Mouse (Mus musculus): ENCODE data around the gene Nat10. TPM values are rescaled to one million over a fixed set of nuclear protein-coding genes. Genes with fewer than 3 reads are reported as not detected.

The Nat10 gene
- polyA plus RNA-seq, 1 experiment from 2014 or later: 12.0 TPM

DNA sequence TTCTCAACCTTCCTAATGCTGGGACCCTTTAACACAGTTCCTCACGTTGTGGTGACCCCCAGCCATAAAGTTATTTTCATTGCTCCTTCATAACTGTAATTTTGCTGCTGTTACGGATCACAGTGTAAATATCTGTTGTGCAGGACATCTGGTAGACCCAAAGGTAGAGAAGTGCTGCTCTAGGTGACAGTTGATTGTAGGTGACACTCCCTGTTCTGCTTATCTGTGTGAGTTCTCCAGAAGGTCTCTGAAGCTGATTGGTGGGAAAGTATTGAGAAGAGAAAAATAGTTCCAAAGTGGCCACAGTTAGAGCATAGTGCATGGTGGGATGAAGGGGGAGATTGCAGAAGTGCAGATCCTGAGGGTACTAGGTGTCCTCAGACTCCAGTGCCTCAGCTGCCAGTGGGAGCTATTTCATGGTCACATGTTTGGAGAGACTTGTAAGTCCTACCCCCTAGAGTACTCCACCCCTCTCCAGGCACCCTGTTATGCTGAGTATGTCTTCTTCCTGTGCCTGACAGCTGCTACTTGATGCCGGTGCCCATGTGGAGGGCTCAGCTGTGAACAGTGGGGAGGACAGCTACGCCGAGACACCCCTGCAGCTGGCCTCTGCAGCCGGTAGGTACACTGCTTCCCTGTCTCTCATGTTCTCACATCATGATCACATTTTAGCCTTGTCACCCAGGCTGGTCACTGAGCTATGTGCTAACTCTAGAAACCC is 53.9 kb downstream of the Nat10 start:
- Histone ChIP-seq H3K4me1 (ENCODE audit: control insufficient read depth, low read depth, low read length) (peaks cover 16% of the 10 kb centered on the region), H3K9me3 (replicated peaks; ENCODE audit: control insufficient read depth, low read length) (no peaks in the 10 kb centered on the region), H3K27me3 (ENCODE audit: control insufficient read depth, insufficient read depth, low read depth, low read length) (no peaks in the 10 kb centered on the region), H3K4me2 (ENCODE audit: low read depth, low read length) (no peak overlapping the region), H3K27ac (ENCODE audit: low read length) (no peak overlapping the region), H3K4me3 (ENCODE audit: low read depth, low read length) (no peak overlapping the region), H3K36me3 (ENCODE audit: control insufficient read depth, insufficient read depth) (no peaks in the 10 kb centered on the region), H3K9ac (ENCODE audit: low read depth, low read length) (no peak overlapping the region)
- 45% methylated on average over 6 of the region's 6 CpGs for WGBS (ENCODE audit: insufficient replicate concordance)
- 0 out of 2 replicates have a peak, but pooled peaks have one; percentile 47 for ATAC-seq (ENCODE audit: low read depth)

DNA sequence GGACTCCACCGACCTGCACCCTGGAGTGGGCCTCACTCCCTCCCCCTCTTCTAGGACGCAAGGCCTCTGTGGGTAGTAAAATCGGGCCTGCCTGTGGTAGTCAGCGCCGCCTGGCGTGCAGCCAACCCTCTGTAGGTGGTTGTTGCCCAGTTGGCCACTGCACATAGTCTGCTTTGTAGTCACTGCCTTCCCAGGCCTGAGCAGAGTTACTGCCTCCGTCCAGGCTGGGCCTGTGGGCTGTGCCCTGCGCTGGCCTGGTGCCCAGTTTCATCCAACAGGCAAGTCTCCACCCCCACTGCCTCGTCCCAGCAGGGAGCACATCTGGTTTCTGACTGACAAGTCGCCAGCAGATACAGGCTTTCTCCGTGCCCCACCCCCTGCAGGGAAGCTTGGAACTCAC is 54.8 kb downstream of the Nat10 start:
- 41% methylated on average over 11 of the region's 11 CpGs for WGBS (ENCODE audit: insufficient replicate concordance)
- peak; percentile 78 for ATAC-seq (ENCODE audit: low read depth)
- Histone ChIP-seq H3K9ac (ENCODE audit: low read depth, low read length) (no peak overlapping the region), H3K9me3 (replicated peaks; ENCODE audit: control insufficient read depth, low read length) (no peaks in the 10 kb centered on the region), H3K27ac (ENCODE audit: low read length) (no peak overlapping the region), H3K4me2 (ENCODE audit: low read depth, low read length) (no peak overlapping the region), H3K36me3 (ENCODE audit: control insufficient read depth, insufficient read depth) (no peaks in the 10 kb centered on the region), H3K4me1 (ENCODE audit: control insufficient read depth, low read depth, low read length) (peaks cover 16% of the 10 kb centered on the region), H3K4me3 (ENCODE audit: low read depth, low read length) (no peak overlapping the region), H3K27me3 (ENCODE audit: control insufficient read depth, insufficient read depth, low read depth, low read length) (no peaks in the 10 kb centered on the region)

DNA sequence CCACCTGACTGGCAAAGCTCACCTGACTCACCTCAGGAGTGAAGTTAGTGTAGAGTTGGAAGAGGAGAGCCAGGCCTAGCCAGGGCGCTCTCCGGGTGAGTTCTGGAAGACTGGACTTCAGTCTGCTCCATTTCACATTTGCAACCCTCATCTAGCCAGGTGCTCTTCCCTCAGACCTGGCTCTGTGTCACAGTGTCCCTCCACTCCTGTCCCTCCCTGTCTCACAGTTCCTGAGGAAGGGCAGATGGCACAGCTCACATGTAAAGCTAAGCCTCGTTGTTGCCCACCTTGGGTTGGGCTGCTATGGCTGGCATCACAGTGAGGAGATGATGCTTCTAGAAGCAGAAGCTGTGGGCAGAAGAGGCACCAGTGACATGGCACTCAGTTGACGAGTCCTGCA is 55.2 kb downstream of the Nat10 start:
- 69% methylated on average over 4 of the region's 4 CpGs for WGBS (ENCODE audit: insufficient replicate concordance)

DNA sequence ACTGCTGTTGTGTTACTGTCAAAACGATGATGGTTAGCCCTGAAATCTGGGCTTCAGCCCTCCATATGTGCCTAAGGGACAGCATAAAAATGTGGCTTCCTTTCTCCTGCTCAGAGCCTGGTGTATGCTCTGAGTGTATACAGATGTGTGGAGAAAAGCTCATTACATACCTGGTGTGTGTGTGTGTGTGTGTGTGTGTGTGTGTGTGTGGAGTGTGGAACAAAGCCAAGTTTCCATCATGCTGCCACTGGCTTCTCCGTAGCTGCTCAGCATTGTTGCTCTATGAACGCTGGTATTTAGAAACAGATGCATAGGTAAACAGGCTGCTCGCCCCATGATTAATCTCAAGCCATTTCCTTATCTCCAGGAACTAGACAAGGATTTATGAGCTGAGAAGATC is 57.2 kb downstream of the Nat10 start:
- no peaks in the 10 kb centered on the region for H3K9me3 ChIP-seq (replicated peaks; ENCODE audit: control insufficient read depth, low read length)
- peaks cover 16% of the 10 kb centered on the region for H3K4me1 ChIP-seq (ENCODE audit: control insufficient read depth, low read depth, low read length)
- H3K36me3 ChIP-seq (ENCODE audit: control insufficient read depth, insufficient read depth): no peaks in the 10 kb centered on the region
- no peak overlapping the region for H3K27ac ChIP-seq (ENCODE audit: low read length)
- no peaks in the 10 kb centered on the region for H3K27me3 ChIP-seq (ENCODE audit: control insufficient read depth, insufficient read depth, low read depth, low read length)
- H3K4me3 ChIP-seq (ENCODE audit: low read depth, low read length): no peak overlapping the region
- no peak overlapping the region for H3K4me2 ChIP-seq (ENCODE audit: low read depth, low read length)
- WGBS (ENCODE audit: insufficient replicate concordance): 35% methylated on average over 4 of the region's 4 CpGs
- ATAC-seq (ENCODE audit: low read depth): no peak
- no peak overlapping the region for H3K9ac ChIP-seq (ENCODE audit: low read depth, low read length)

More for the DNA sequence above, 55.2 kb downstream of the Nat10 start:
- no peak overlapping the region for H3K4me2 ChIP-seq (ENCODE audit: low read depth, low read length)
- H3K36me3 ChIP-seq (ENCODE audit: control insufficient read depth, insufficient read depth): no peaks in the 10 kb centered on the region
- no peak overlapping the region for H3K4me3 ChIP-seq (ENCODE audit: low read depth, low read length)
- no peak overlapping the region for H3K9ac ChIP-seq (ENCODE audit: low read depth, low read length)
- no peak overlapping the region for H3K27ac ChIP-seq (ENCODE audit: low read length)
- no peaks in the 10 kb centered on the region for H3K27me3 ChIP-seq (ENCODE audit: control insufficient read depth, insufficient read depth, low read depth, low read length)
- no peak for ATAC-seq (ENCODE audit: low read depth)
- peaks cover 16% of the 10 kb centered on the region for H3K4me1 ChIP-seq (ENCODE audit: control insufficient read depth, low read depth, low read length)
- no peaks in the 10 kb centered on the region for H3K9me3 ChIP-seq (replicated peaks; ENCODE audit: control insufficient read depth, low read length)

DNA sequence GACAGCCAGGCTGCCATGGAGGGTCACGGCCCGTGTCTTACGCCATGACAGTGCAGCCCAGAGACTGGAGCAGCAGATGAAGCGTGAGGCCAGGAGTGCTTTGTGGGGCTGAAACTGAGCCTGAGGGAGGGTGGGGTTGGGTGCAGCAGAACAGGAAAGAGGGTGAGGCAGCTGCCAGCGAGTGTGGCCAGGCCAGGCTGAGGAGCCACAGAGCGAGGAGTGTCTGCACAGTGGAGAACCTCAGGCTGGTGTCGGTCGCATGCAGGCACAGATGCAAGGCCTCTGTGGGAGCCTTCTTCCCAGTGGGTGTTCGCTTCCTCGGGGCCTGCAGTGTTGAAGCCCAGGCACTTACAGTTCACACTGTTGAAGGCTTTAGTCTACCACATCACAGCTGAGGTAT is 57.7 kb downstream of the Nat10 start:
- no peak overlapping the region for H3K27ac ChIP-seq (ENCODE audit: low read length)
- peaks cover 16% of the 10 kb centered on the region for H3K4me1 ChIP-seq (ENCODE audit: control insufficient read depth, low read depth, low read length)
- no peaks in the 10 kb centered on the region for H3K27me3 ChIP-seq (ENCODE audit: control insufficient read depth, insufficient read depth, low read depth, low read length)
- WGBS (ENCODE audit: insufficient replicate concordance): 62% methylated on average over 10 of the region's 10 CpGs
- H3K9ac ChIP-seq (ENCODE audit: low read depth, low read length): no peak overlapping the region
- no peak for ATAC-seq (ENCODE audit: low read depth)
- no peak overlapping the region for H3K4me3 ChIP-seq (ENCODE audit: low read depth, low read length)
- no peak overlapping the region for H3K4me2 ChIP-seq (ENCODE audit: low read depth, low read length)
- no peaks in the 10 kb centered on the region for H3K36me3 ChIP-seq (ENCODE audit: control insufficient read depth, insufficient read depth)
- H3K9me3 ChIP-seq (replicated peaks; ENCODE audit: control insufficient read depth, low read length): no peaks in the 10 kb centered on the region

DNA sequence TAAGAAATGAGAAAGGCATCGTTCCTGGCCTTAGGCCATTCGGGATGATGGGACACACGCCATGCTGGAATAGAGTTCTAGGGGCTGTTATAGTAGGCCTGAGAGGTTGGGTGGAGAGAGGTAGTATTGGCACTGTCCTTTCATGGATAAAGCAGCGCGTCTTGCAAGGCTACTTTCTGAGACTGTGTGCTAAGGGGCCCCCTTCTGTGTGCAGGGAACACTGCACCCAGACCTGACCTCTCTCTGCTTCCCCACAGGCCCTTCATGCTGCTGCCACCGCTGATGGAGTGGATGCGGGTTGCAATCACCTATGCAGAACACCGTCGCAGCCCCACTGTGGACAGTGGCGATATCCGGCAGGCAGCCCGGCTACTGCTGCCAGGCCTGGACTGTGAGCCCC is 60.6 kb downstream of the Nat10 start:
- Histone ChIP-seq H3K9ac (ENCODE audit: low read depth, low read length) (no peak overlapping the region), H3K27ac (ENCODE audit: low read length) (no peak overlapping the region), H3K9me3 (replicated peaks; ENCODE audit: control insufficient read depth, low read length) (no peaks in the 10 kb centered on the region), H3K4me1 (ENCODE audit: control insufficient read depth, low read depth, low read length) (no peaks in the 10 kb centered on the region), H3K36me3 (ENCODE audit: control insufficient read depth, insufficient read depth) (no peaks in the 10 kb centered on the region), H3K27me3 (ENCODE audit: control insufficient read depth, insufficient read depth, low read depth, low read length) (no peaks in the 10 kb centered on the region), H3K4me3 (ENCODE audit: low read depth, low read length) (no peak overlapping the region), H3K4me2 (ENCODE audit: low read depth, low read length) (no peak overlapping the region)
- no peak for ATAC-seq (ENCODE audit: low read depth)
- 69% methylated on average over 12 of the region's 12 CpGs for WGBS (ENCODE audit: insufficient replicate concordance)

DNA sequence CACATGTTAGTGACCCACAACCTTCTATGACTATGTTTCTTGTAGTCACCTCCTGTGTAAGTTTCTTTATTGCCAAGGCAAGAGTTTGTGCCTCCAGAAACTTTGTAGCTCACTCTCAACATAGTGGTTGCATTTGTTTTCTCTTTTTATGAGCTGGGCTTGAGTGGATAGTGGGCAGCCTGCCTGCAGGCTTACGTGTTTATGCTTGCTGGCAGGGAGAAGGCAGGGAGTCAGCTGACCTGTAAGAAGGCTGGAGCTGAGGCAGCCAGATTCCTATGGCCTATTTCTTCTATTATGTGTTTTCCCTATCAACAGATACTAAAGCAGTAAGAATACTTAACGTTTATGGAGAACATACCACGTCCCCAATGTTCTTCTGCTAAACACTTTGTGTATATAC is 64.9 kb downstream of the Nat10 start:
- Histone ChIP-seq H3K4me1 (ENCODE audit: control insufficient read depth, low read depth, low read length) (no peaks in the 10 kb centered on the region), H3K9me3 (replicated peaks; ENCODE audit: control insufficient read depth, low read length) (no peaks in the 10 kb centered on the region), H3K4me2 (ENCODE audit: low read depth, low read length) (no peak overlapping the region), H3K9ac (ENCODE audit: low read depth, low read length) (no peak overlapping the region), H3K27me3 (ENCODE audit: control insufficient read depth, insufficient read depth, low read depth, low read length) (no peaks in the 10 kb centered on the region), H3K27ac (ENCODE audit: low read length) (no peak overlapping the region), H3K4me3 (ENCODE audit: low read depth, low read length) (no peak overlapping the region), H3K36me3 (ENCODE audit: control insufficient read depth, insufficient read depth) (no peaks in the 10 kb centered on the region)
- ATAC-seq (ENCODE audit: low read depth): no peak
- WGBS (ENCODE audit: insufficient replicate concordance): 54% methylated on average over 3 of the region's 3 CpGs

DNA sequence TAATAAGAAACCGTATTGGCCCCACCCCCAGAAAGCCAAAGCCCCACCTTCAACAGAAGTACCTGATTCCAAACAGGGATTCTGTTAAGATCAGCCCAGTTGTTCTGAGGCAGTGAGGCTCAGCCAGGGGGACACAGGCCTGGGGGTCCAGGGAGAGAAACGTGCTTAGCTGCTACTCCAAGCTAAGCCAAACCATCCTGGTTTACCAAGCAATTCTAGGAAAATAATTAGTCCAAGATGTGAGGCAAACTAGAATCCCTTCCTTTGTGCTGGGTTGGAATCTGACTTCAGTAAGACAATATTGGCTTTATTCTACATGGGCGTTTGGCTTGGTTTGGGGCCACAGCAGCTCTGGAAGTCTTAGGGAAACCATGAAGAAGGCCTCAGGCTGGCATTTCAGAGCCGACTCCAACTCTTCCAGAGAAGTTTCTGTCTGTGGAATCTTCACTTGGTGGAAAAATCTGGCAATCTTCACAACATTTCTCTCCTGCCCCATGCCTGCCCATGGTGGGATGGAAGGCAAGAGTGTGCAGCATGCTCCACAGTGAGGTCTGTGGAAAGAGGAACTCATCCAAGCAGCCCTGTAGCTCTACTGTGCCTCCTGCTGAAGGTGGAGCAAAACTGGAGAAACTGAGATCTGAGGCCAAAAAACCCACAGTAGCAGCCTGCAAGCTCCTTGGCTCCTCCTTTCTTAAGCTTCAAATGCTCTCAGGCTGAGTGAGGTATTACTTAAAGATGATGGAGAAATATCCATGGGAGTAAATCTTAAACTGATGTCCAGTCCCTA is 66.1 kb downstream of the Nat10 start:
- ATAC-seq (ENCODE audit: low read depth): no peak
- WGBS (ENCODE audit: insufficient replicate concordance): 48% methylated on average over 4 of the region's 4 CpGs

DNA sequence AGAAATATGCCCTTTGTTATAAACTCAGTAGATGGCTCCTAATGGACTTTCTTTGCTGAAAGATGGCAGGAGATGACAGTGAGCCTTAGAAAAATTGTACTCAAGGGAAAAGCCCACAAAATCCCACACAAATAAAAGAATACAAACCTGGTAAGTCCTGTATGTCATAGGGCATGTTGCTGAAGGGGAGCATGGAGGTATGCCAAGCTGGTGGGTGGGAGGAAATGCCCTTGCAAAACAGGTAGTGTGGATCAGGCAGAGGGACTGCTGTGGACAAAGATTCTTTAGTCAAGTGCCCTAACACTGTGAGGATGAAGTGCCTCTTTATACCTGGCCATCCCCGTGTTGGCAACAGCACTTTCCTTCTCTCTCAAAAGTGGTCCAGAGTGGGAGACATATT is 68.3 kb downstream of the Nat10 start:
- H3K9me3 ChIP-seq (replicated peaks; ENCODE audit: control insufficient read depth, low read length): no peaks in the 10 kb centered on the region
- H3K4me1 ChIP-seq (ENCODE audit: control insufficient read depth, low read depth, low read length): no peaks in the 10 kb centered on the region
- no peaks in the 10 kb centered on the region for H3K36me3 ChIP-seq (ENCODE audit: control insufficient read depth, insufficient read depth)
- ATAC-seq (ENCODE audit: low read depth): no peak
- H3K4me2 ChIP-seq (ENCODE audit: low read depth, low read length): no peak overlapping the region
- H3K9ac ChIP-seq (ENCODE audit: low read depth, low read length): no peak overlapping the region
- no peaks in the 10 kb centered on the region for H3K27me3 ChIP-seq (ENCODE audit: control insufficient read depth, insufficient read depth, low read depth, low read length)
- WGBS (ENCODE audit: insufficient replicate concordance): 55% methylated on average over 1 of the region's 1 CpGs
- H3K4me3 ChIP-seq (ENCODE audit: low read depth, low read length): no peak overlapping the region
- no peak overlapping the region for H3K27ac ChIP-seq (ENCODE audit: low read length)

More for the DNA sequence above, 66.1 kb downstream of the Nat10 start:
- Histone ChIP-seq H3K4me3 (ENCODE audit: low read depth, low read length) (no peak overlapping the region), H3K36me3 (ENCODE audit: control insufficient read depth, insufficient read depth) (no peaks in the 10 kb centered on the region), H3K4me1 (ENCODE audit: control insufficient read depth, low read depth, low read length) (no peaks in the 10 kb centered on the region), H3K27me3 (ENCODE audit: control insufficient read depth, insufficient read depth, low read depth, low read length) (no peaks in the 10 kb centered on the region), H3K9ac (ENCODE audit: low read depth, low read length) (no peak overlapping the region), H3K27ac (ENCODE audit: low read length) (no peak overlapping the region), H3K9me3 (replicated peaks; ENCODE audit: control insufficient read depth, low read length) (no peaks in the 10 kb centered on the region), H3K4me2 (ENCODE audit: low read depth, low read length) (no peak overlapping the region)
